Mouse (Mus musculus): ENCODE results near the gene Clec2g. TPM values are rescaled to one million over a fixed set of nuclear protein-coding genes. Genes with fewer than 3 reads are reported as not detected.
"Not testable (repeated sequence)": the region's sequence is repeated elsewhere in the genome, so short reads cannot be mapped to it uniquely, and the experiment has no call there.

The Clec2g gene
- polyA plus RNA-seq, 1 experiment from 2014 or later: 3.8 TPM

DNA sequence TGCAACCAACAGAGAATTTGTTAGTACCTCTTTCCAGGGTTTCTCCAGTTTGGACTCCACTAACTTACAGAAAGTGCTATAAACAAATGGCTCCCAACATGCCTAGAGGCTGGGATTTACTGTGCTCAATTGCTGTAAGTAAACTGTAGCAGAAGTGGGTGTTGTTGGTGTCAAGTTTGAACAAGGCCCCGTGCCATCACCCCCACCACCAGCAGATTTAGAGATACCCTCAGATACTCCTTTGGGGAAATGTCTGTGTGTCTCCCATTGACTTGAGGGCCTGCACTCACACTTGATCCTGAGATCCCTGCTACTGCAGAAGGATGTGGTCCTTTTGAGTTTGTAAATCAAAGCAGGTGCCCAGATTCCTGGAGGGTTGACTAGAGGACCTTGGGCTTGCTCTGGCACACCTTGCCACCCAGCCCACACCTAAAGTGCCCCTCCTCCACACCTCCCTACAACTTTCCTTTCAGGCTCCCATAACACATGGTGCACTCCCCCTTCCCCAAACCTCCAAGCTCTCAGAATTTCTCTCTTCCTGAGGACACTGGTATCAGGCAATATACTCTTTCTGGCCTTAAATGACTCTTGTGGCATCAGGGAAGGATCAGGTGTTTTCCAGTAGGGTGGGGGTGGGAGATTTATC, 37.3 kb downstream of the Clec2g start:
- Histone ChIP-seq H3K4me2 (replicated peaks; ENCODE audit: low read depth) (no peak overlapping the region), H3K27me3 (ENCODE audit: control insufficient read depth, insufficient read depth, low read length) (no peaks in the 10 kb centered on the region), H3K27ac (replicated peaks) (no peak overlapping the region), H3K4me3 (ENCODE audit: low read depth, low read length) (no peak overlapping the region), H3K9ac (ENCODE audit: low read length) (no peak overlapping the region), H3K9me3 (ENCODE audit: control insufficient read depth, low read length) (no peaks in the 10 kb centered on the region), H3K36me3 (ENCODE audit: control insufficient read depth, insufficient read depth, low read length) (no peaks in the 10 kb centered on the region), H3K4me1 (replicated peaks; ENCODE audit: control insufficient read depth, insufficient read depth) (no peaks in the 10 kb centered on the region)
- ATAC-seq (ENCODE audit: low FRiP score, low TSS enrichment) (no peak), DNase-seq (ENCODE audit: low spot score) (no peak)
- WGBS: 61% methylated on average over 1 of the region's 1 CpGs
- TF ChIP-seq CTCF (IDR thresholded peaks at IDR 0.05; ENCODE audit: low read depth): no peak
- TF ChIP-seq EP300 (optimal IDR thresholded peaks at IDR 0.05): no peak

DNA sequence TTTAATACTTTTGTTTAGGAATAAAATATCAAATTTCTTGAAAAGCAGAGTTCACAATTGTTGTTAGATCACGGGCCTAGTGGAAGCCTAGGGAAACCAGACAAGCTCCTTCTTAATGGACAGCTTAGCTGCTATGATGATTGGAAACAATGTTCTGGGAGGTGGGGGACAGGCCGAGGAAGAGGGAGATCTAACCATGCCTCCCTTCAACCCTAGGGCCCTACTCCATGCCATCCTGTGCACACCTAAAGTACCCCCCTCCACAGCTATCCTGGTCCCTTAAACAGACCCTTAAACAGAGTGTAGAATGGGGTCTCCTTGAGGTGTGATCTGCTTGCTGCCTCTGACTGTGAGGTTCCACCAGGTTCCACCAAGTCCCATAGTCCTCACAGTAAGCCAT, 38.0 kb downstream of the Clec2g start:
- WGBS: 65% methylated on average over 2 of the region's 2 CpGs
- Histone ChIP-seq H3K4me3 (ENCODE audit: low read depth, low read length) (no peak overlapping the region), H3K27me3 (ENCODE audit: control insufficient read depth, insufficient read depth, low read length) (no peaks in the 10 kb centered on the region), H3K9ac (ENCODE audit: low read length) (no peak overlapping the region), H3K36me3 (ENCODE audit: control insufficient read depth, insufficient read depth, low read length) (no peaks in the 10 kb centered on the region), H3K4me1 (replicated peaks; ENCODE audit: control insufficient read depth, insufficient read depth) (no peaks in the 10 kb centered on the region), H3K4me2 (replicated peaks; ENCODE audit: low read depth) (no peak overlapping the region), H3K9me3 (ENCODE audit: control insufficient read depth, low read length) (no peaks in the 10 kb centered on the region), H3K27ac (replicated peaks) (no peak overlapping the region)
- no peak for TF ChIP-seq EP300 (optimal IDR thresholded peaks at IDR 0.05)
- no peak for TF ChIP-seq CTCF (IDR thresholded peaks at IDR 0.05; ENCODE audit: low read depth)
- ATAC-seq (ENCODE audit: low FRiP score, low TSS enrichment) (no peak), DNase-seq (ENCODE audit: low spot score) (no peak)

DNA sequence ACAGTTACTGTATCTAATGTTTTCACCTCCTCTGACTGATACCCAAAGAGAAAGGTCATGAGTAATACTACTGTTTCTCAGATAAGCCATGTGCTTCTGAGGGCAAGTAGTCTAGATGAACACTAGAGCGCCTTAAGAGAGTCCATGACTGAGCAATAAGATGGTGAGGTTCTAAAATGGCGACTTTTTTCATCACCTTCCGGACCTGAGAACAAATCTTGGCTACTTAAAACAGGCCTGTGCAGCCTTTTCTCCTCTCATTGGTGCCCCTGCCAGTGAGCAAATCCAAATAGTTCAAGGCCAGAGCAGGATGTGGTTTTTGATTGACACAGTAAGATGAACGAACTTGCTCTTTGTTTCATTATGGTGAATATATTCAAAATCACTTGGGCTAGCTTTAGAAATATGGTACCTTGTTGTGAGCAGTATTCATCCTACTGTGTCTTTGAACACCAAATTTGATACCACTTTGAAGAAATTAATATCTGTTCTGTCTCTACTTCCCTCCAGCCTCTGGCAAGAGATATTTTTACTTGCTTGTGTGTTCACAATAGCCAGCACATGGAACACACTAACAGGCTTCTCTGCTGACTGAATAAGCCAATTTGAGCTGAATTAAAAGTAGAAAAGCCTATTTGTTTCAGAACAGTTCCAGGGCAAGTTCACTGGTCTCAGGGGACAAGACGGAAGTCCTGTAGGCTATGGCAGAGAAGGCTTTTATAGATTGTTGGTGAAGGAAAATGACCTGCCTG, 38.7 kb downstream of the Clec2g start:
- ATAC-seq (ENCODE audit: low FRiP score, low TSS enrichment) (no peak), DNase-seq (ENCODE audit: low spot score) (no peak)
- TF ChIP-seq EP300 (optimal IDR thresholded peaks at IDR 0.05): no peak
- no peak for TF ChIP-seq CTCF (IDR thresholded peaks at IDR 0.05; ENCODE audit: low read depth)
- Histone ChIP-seq H3K27me3 (ENCODE audit: control insufficient read depth, insufficient read depth, low read length) (no peaks in the 10 kb centered on the region), H3K36me3 (ENCODE audit: control insufficient read depth, insufficient read depth, low read length) (no peaks in the 10 kb centered on the region), H3K27ac (replicated peaks) (no peak overlapping the region), H3K4me2 (replicated peaks; ENCODE audit: low read depth) (no peak overlapping the region), H3K4me3 (ENCODE audit: low read depth, low read length) (no peak overlapping the region), H3K4me1 (replicated peaks; ENCODE audit: control insufficient read depth, insufficient read depth) (no peaks in the 10 kb centered on the region), H3K9ac (ENCODE audit: low read length) (no peak overlapping the region), H3K9me3 (ENCODE audit: control insufficient read depth, low read length) (no peaks in the 10 kb centered on the region)
- 90% methylated on average over 5 of the region's 5 CpGs for WGBS

DNA sequence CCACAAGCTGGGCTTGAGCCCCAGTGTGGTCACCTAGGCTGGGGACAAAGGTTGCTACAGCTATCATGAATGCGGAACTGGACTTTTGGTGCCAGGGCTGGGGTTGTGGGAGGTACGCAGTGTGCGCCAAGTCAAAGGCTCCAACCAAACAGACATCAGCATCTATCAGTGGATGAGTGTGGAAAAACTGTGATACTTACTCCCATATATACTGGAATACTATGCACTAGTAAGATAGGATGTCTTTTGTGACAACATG, 39.2 kb downstream of the Clec2g start:
- Histone ChIP-seq H3K4me1 (replicated peaks; ENCODE audit: control insufficient read depth, insufficient read depth) (no peaks in the 10 kb centered on the region), H3K4me3 (ENCODE audit: low read depth, low read length) (no peak overlapping the region), H3K9me3 (ENCODE audit: control insufficient read depth, low read length) (no peaks in the 10 kb centered on the region), H3K9ac (ENCODE audit: low read length) (no peak overlapping the region), H3K4me2 (replicated peaks; ENCODE audit: low read depth) (no peak overlapping the region), H3K27me3 (ENCODE audit: control insufficient read depth, insufficient read depth, low read length) (no peaks in the 10 kb centered on the region), H3K27ac (replicated peaks) (no peak overlapping the region), H3K36me3 (ENCODE audit: control insufficient read depth, insufficient read depth, low read length) (no peaks in the 10 kb centered on the region)
- TF ChIP-seq EP300 (optimal IDR thresholded peaks at IDR 0.05) (no peak), CTCF (IDR thresholded peaks at IDR 0.05; ENCODE audit: low read depth) (no peak)
- 93% methylated on average over 3 of the region's 3 CpGs for WGBS
- ATAC-seq (ENCODE audit: low FRiP score, low TSS enrichment) (no peak), DNase-seq (ENCODE audit: low spot score) (no peak)

DNA sequence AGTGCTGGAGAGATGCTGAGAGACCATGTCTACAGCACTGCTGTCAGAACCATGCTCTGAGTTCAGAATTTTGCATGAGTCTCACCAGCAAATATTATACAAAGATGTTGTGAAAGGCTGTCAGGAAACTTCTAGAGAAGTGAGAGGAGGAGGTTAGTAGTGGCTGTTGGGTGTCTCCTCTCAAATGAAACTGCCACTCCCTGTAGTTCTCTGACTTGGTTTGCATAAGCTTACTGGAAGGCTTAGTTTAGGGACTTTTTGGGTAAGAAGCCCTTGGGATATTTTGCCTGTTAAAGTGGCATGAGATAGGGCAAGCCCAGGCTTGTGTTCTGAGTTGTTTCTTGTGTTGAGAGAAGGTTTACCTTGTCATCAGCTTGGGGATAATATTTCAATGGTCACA, 40.7 kb downstream of the Clec2g start:
- H3K4me2 ChIP-seq (replicated peaks; ENCODE audit: low read depth); H3K27ac ChIP-seq (replicated peaks); H3K36me3 ChIP-seq (ENCODE audit: control insufficient read depth, insufficient read depth, low read length); H3K27me3 ChIP-seq (ENCODE audit: control insufficient read depth, insufficient read depth, low read length); H3K9ac ChIP-seq (ENCODE audit: low read length); H3K4me1 ChIP-seq (replicated peaks; ENCODE audit: control insufficient read depth, insufficient read depth); H3K4me3 ChIP-seq (ENCODE audit: low read depth, low read length); ATAC-seq (ENCODE audit: low FRiP score, low TSS enrichment); H3K9me3 ChIP-seq (ENCODE audit: control insufficient read depth, low read length); DNase-seq (ENCODE audit: low spot score): not testable (repeated sequence)

DNA sequence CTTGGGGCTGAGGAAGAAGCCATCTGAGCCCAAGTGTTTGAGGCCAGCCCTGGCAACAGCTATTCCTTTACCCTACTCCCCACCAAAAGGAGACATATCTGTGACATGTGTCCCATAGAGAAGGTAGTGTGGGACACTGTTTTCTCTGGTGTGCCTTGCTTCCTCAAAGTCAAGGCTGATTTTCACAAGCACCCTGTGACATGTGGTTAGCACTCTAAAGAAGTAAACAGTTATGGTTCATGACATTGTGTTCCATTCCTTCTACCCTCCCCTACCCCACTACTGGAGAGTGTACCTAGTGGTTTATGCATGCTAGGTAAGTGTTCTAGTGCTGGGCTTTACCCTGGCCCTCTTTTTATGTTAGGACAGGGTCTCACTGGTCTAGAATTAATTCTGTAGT, 42.0 kb downstream of the Clec2g start:
- TF ChIP-seq CTCF (IDR thresholded peaks at IDR 0.05; ENCODE audit: low read depth) (no peak), EP300 (optimal IDR thresholded peaks at IDR 0.05) (no peak)
- Histone ChIP-seq H3K4me1 (replicated peaks; ENCODE audit: control insufficient read depth, insufficient read depth) (no peaks in the 10 kb centered on the region), H3K4me3 (ENCODE audit: low read depth, low read length) (no peak overlapping the region), H3K36me3 (ENCODE audit: control insufficient read depth, insufficient read depth, low read length) (no peaks in the 10 kb centered on the region), H3K9me3 (ENCODE audit: control insufficient read depth, low read length) (no peaks in the 10 kb centered on the region), H3K27ac (replicated peaks) (no peak overlapping the region), H3K9ac (ENCODE audit: low read length) (no peak overlapping the region), H3K4me2 (replicated peaks; ENCODE audit: low read depth) (no peak overlapping the region), H3K27me3 (ENCODE audit: control insufficient read depth, insufficient read depth, low read length) (no peaks in the 10 kb centered on the region)
- no peak for ATAC-seq (ENCODE audit: low FRiP score, low TSS enrichment)
- no peak for DNase-seq (ENCODE audit: low spot score)

DNA sequence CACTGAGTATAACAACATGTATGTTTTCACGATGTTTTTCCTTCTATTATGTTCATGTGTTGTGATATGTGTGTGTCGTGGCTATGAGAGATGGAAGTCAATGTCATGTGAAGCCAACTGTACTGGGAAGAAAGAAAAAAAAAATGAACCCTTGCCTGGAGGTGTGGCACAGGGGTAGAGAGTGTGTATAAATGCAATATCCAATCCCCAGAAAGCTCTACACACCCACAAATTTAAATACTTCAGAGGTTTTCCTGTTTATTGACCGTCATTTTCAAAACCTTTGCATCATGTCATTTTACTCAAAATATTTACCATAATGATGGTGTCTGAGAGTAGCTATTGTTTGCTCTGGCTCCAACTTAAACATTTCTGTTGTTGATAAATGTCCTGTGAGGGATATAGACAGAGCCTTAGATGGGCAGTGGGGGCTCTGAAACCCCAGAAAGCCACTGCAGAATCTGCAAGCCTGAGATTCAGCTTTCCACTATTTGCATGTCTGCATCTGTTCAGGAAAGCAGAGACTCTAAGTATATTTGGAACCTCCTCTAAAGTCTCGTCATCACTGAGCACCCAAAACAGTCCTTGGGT, 47.9 kb downstream of the Clec2g start:
- H3K4me2 ChIP-seq (replicated peaks; ENCODE audit: low read depth); H3K4me3 ChIP-seq (ENCODE audit: low read depth, low read length); H3K9me3 ChIP-seq (ENCODE audit: control insufficient read depth, low read length); H3K4me1 ChIP-seq (replicated peaks; ENCODE audit: control insufficient read depth, insufficient read depth); H3K27ac ChIP-seq (replicated peaks); DNase-seq (ENCODE audit: low spot score); ATAC-seq (ENCODE audit: low FRiP score, low TSS enrichment); H3K36me3 ChIP-seq (ENCODE audit: control insufficient read depth, insufficient read depth, low read length); H3K27me3 ChIP-seq (ENCODE audit: control insufficient read depth, insufficient read depth, low read length); H3K9ac ChIP-seq (ENCODE audit: low read length): not testable (repeated sequence)
- 68% methylated on average over 4 of the region's 4 CpGs for WGBS
